Mouse (Mus musculus): Measurements from ENCODE around the gene Gm29094. TPM values are rescaled to one million over a fixed set of nuclear protein-coding genes. Genes with fewer than 3 reads are reported as not detected.
"Not testable (repeated sequence)": the region's sequence is repeated elsewhere in the genome, so short reads cannot be mapped to it uniquely, and the experiment has no call there.

The Gm29094 gene
- total RNA-seq (2015; ENCODE audit: low replicate concordance), result not detected in 2 replicates
- 4.4 TPM in 1 of 2 replicates, not detected in the other for total RNA-seq (2017; ENCODE audit: low replicate concordance)

GRCm38 (mm10) chr9:89198969-89199416 lies at the start of gene Gm29094, which contains the start of gene Bcl2a1b:
TSS of gene Gm29094 (plus strand) at chr9:89199379.
TSS of gene Bcl2a1b (plus strand) at chr9:89199209.
- not testable (repeated sequence) for ATAC-seq (replicated peaks; ENCODE audit: low FRiP score, poor library complexity, severe bottlenecking)

- not testable (repeated sequence) for ATAC-seq (replicated peaks; ENCODE audit: low FRiP score, poor library complexity, severe bottlenecking)
These were observed 26.6 kb upstream of the Gm29094 start for GRCm38 (mm10) chr9:89172539-89172938.

- not testable (repeated sequence) for ATAC-seq (replicated peaks; ENCODE audit: low FRiP score, poor library complexity, severe bottlenecking)
These were observed 20.3 kb upstream of the Gm29094 start for GRCm38 (mm10) chr9:89178833-89179232.

- ATAC-seq (replicated peaks; ENCODE audit: low FRiP score, poor library complexity, severe bottlenecking), result not testable (repeated sequence)
These were observed 19.7 kb upstream of the Gm29094 start for GRCm38 (mm10) chr9:89179469-89179868.

GRCm38 (mm10) chr9:89187006-89187405 lies 12.2 kb upstream of the Gm29094 start:
- not testable (repeated sequence) for ATAC-seq (replicated peaks; ENCODE audit: low FRiP score, poor library complexity, severe bottlenecking)

GRCm38 (mm10) chr9:89195483-89195882 lies 3.7 kb upstream of the Gm29094 start:
- not testable (repeated sequence) for ATAC-seq (replicated peaks; ENCODE audit: low FRiP score, poor library complexity, severe bottlenecking)

- not testable (repeated sequence) for ATAC-seq (replicated peaks; ENCODE audit: low FRiP score, poor library complexity, severe bottlenecking)
These were observed 1.7 kb upstream of the Gm29094 start for GRCm38 (mm10) chr9:89197509-89197908.

GRCm38 (mm10) chr9:89198349-89198748 lies 830 bp upstream of the Gm29094 start:
- not testable (repeated sequence) for ATAC-seq (replicated peaks; ENCODE audit: low FRiP score, poor library complexity, severe bottlenecking)

GRCm38 (mm10) chr9:89202256-89202655 lies 3.1 kb downstream of the Gm29094 start:
- not testable (repeated sequence) for ATAC-seq (replicated peaks; ENCODE audit: low FRiP score, poor library complexity, severe bottlenecking)

- not testable (repeated sequence) for ATAC-seq (replicated peaks; ENCODE audit: low FRiP score, poor library complexity, severe bottlenecking)
These were observed 9.8 kb downstream of the Gm29094 start for GRCm38 (mm10) chr9:89208939-89209338.

- ATAC-seq (replicated peaks; ENCODE audit: low FRiP score, poor library complexity, severe bottlenecking), result 0 out of 2 replicates have a peak, but pooled peaks have one; percentile 15
These were observed 11.3 kb downstream of the Gm29094 start, which contains the start of gene Mthfs for GRCm38 (mm10) chr9:89210353-89211064. TSS of gene Mthfs (plus strand) at chr9:89210676.

GRCm38 (mm10) chr9:89211065-89211858 lies 12.1 kb downstream of the Gm29094 start:
- peak; percentile 96 for ATAC-seq (replicated peaks; ENCODE audit: low FRiP score, poor library complexity, severe bottlenecking)

- ATAC-seq (replicated peaks; ENCODE audit: low FRiP score, poor library complexity, severe bottlenecking), result not testable (repeated sequence)
These were observed 13.2 kb downstream of the Gm29094 start for GRCm38 (mm10) chr9:89212428-89212827.

- ATAC-seq (replicated peaks; ENCODE audit: low FRiP score, poor library complexity, severe bottlenecking), result not testable (repeated sequence)
These were observed 19.0 kb downstream of the Gm29094 start for GRCm38 (mm10) chr9:89218174-89218573.

GRCm38 (mm10) chr9:89219668-89220067 lies 20.5 kb downstream of the Gm29094 start:
- ATAC-seq (replicated peaks; ENCODE audit: low FRiP score, poor library complexity, severe bottlenecking), result not testable (repeated sequence)

GRCm38 (mm10) chr9:89220704-89221287 lies 21.6 kb downstream of the Gm29094 start:
- ATAC-seq (replicated peaks; ENCODE audit: low FRiP score, poor library complexity, severe bottlenecking), result not testable (repeated sequence)

- ATAC-seq (replicated peaks; ENCODE audit: low FRiP score, poor library complexity, severe bottlenecking), result no peak
These were observed 26.9 kb downstream of the Gm29094 start for GRCm38 (mm10) chr9:89226071-89226470.

- ATAC-seq (replicated peaks; ENCODE audit: low FRiP score, poor library complexity, severe bottlenecking), result no peak
These were observed 28.9 kb downstream of the Gm29094 start for GRCm38 (mm10) chr9:89228122-89228521.

GRCm38 (mm10) chr9:89230897-89231497 lies 31.8 kb downstream of the Gm29094 start:
- ATAC-seq (replicated peaks; ENCODE audit: low FRiP score, poor library complexity, severe bottlenecking), result not testable (repeated sequence)

All from erythroid progenitor cell, adult 5-6 weeks (primary cell).